Mouse (Mus musculus) CD4-positive naive resting alpha-beta T cell, adult 76 days (primary cell): ENCODE measurements around the gene Ccl2. TPM values are rescaled to one million over a fixed set of nuclear protein-coding genes. Genes with fewer than 3 reads are reported as not detected.

Source experiments
- total RNA-seq: library from RNA; stranded (reverse); gene quantifications from one replicate; pipeline ENCODE4 v1.2.4, GENCODE M21; 2023

Gene Ccl2
- not detected for total RNA-seq

GRCm38 (mm10) chr11:82035356-82035755 is at the start of gene Ccl2:
TSS of gene Ccl2 (plus strand) at chr11:82035571.

GRCm38 (mm10) chr11:82038535-82038934 is 3.2 kb downstream of the Ccl2 start, which contains the start of gene Gm17268:
TSS of gene Gm17268 (minus strand) at chr11:82038562.

GRCm38 (mm10) chr11:82045471-82045870 is 10.1 kb downstream of the Ccl2 start, which contains the start of gene Ccl7:
TSS of gene Ccl7 (plus strand) at chr11:82045712.

GRCm38 (mm10) chr11:82057646-82058045 is 22.3 kb downstream of the Ccl2 start, which contains the start of gene Ccl11:
TSS of gene Ccl11 (plus strand) at chr11:82057823.

Other genes starting within 250 kb of the Ccl2 start
- gene 5530401A14Rik, start 174.9 kb upstream of the Ccl2 start, total RNA-seq = not detected
- gene Asic2, start 67.1 kb upstream of the Ccl2 start, total RNA-seq = not detected
- not detected for gene Gm17268, start 3.0 kb downstream of the Ccl2 start, total RNA-seq
- not detected for gene Ccl7, start 10.1 kb downstream of the Ccl2 start, total RNA-seq
- not detected for gene Ccl11, start 22.3 kb downstream of the Ccl2 start, total RNA-seq
- gene Ccl12, start 66.3 kb downstream of the Ccl2 start, total RNA-seq = not detected
- gene Ccl8, start 79.6 kb downstream of the Ccl2 start, total RNA-seq = not detected